Mouse (Mus musculus) hindbrain, embryonic 16.5 days (tissue): Measurements from ENCODE around the gene Ccdc102a. TPM values are rescaled to one million over a fixed set of nuclear protein-coding genes. Genes with fewer than 3 reads are reported as not detected.
"Not testable (repeated sequence)": the region's sequence is repeated elsewhere in the genome, so short reads cannot be mapped to it uniquely, and the experiment has no call there.

Source experiments
- ATAC-seq: fragments of 200-750 bp; cut with Nextera tagmentation; 2 replicates; pipeline ENCODE4 v1.8.0; 2017; ENCODE audit warnings: moderate TSS enrichment, moderate library complexity
- H3K27ac ChIP-seq: fragments of 300-500 bp; sonication (generic); 2 replicates; pipeline ENCODE4 v1.5.1; 2014; ENCODE audit warnings: low read depth, mild to moderate bottlenecking, control low read depth, low read length, moderate library complexity
- H3K27me3 ChIP-seq: fragments of 300-500 bp; sonication (generic); replicated peaks from 2 replicates; pipeline ENCODE4 v1.6.1; 2014; ENCODE audit warnings: low read length; ENCODE audit not compliant: control insufficient read depth, insufficient read depth
- H3K36me3 ChIP-seq: fragments of 300-500 bp; sonication (generic); 2 replicates; pipeline ENCODE4 v1.6.1; 2014; ENCODE audit warnings: mild to moderate bottlenecking, low read length, moderate library complexity, mixed read lengths; ENCODE audit not compliant: control insufficient read depth, insufficient read depth
- H3K4me1 ChIP-seq: fragments of 300-500 bp; sonication (generic); 2 replicates; pipeline ENCODE4 v1.6.1; 2014; ENCODE audit warnings: low read depth, low read length; ENCODE audit not compliant: control insufficient read depth, insufficient read depth
- H3K4me2 ChIP-seq: fragments of 300-500 bp; sonication (generic); 2 replicates; pipeline ENCODE4 v1.6.1; 2014; ENCODE audit warnings: mild to moderate bottlenecking, low read length, control low read depth, moderate library complexity
- H3K4me3 ChIP-seq: fragments of 300-500 bp; sonication (generic); 2 replicates; pipeline ENCODE4 v1.5.1; 2014; ENCODE audit warnings: mild to moderate bottlenecking, low read length, control low read depth, moderate library complexity
- H3K9ac ChIP-seq: fragments of 300-500 bp; sonication (generic); 2 replicates; pipeline ENCODE4 v1.6.1; 2014; ENCODE audit warnings: low read depth, mild to moderate bottlenecking, control low read depth, low read length, moderate library complexity
- H3K9me3 ChIP-seq: fragments of 300-500 bp; sonication (generic); 2 replicates; pipeline ENCODE4 v1.6.1; 2014; ENCODE audit warnings: mild to moderate bottlenecking, low read length, moderate library complexity; ENCODE audit not compliant: control insufficient read depth
- WGBS: fragments of 180-500 bp; shearing (Covaris S2); extraction: QIAGEN DNeasy Blood & Tissue Kit; methylation state at CpG from one replicate; pipeline ENCODE4 v1.1.7; 2014; 5-methylcytosine and 5-hydroxymethylcytosine counted together
- polyA plus RNA-seq: library from polyadenylated mRNA; unstranded; fragments of >200 nt; fragmentation: Nextera tagmentation; extraction: Ambion mirVana; gene quantifications from 2 replicates; pipeline ENCODE4 v1.2.1, GENCODE M21; 2015

Gene Ccdc102a
- polyA plus RNA-seq, 1 experiment from 2014 or later = 5.7 TPM

GRCm38 (mm10) chr8:94863897-94864673 lies 53.8 kb downstream of the Ccdc102a start:
- 73% methylated on average over 10 of the region's 10 CpGs for WGBS
- Histone ChIP-seq H3K27me3 (no peaks in the 10 kb centered on the region), H3K27ac (no peak overlapping the region), H3K36me3 (peaks cover 45% of the 10 kb centered on the region), H3K4me3 (no peak overlapping the region), H3K9ac (no peak overlapping the region), H3K4me1 (peaks cover 19% of the 10 kb centered on the region), H3K9me3 (no peaks in the 10 kb centered on the region), H3K4me2 (no peak overlapping the region)
- no peak for ATAC-seq

DNA sequence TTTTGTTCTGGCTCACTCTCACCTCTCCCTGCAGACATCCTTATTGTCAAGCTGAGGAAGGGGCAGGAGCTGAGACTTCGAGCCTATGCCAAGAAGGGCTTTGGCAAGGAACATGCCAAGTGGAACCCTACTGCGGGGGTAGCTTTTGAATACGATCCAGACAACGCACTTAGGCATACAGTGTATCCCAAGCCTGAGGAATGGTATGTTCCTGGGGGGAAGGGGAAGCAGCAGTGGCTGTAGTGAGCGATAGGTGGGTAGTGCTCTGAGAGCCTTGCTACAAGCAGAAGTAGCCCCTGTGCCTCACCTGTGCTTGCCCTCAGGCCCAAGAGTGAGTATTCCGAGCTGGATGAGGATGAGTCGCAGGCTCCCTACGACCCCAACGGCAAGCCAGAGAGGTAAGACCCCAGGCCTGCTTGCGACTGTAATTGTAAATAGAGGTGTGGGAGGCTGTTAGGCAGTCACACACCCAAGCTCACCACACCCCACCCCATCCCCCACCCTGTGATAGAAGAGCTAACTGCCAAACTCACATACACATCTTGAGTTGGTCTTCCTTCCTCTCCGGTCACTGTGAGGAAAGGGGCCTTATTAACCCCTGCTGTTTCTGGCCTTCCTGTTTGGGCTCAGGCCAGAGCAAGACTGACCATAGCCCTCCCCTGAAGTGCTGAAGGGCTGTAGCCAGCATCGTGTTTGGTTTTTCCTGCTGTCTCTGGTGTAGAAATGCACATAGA lies 55.2 kb downstream of the Ccdc102a start:
- no peak for ATAC-seq
- Histone ChIP-seq H3K27me3 (no peaks in the 10 kb centered on the region), H3K9ac (no peak overlapping the region), H3K36me3 (peaks cover 45% of the 10 kb centered on the region), H3K4me2 (no peak overlapping the region), H3K27ac (no peak overlapping the region), H3K4me3 (no peak overlapping the region), H3K4me1 (peaks cover 16% of the 10 kb centered on the region), H3K9me3 (no peaks in the 10 kb centered on the region)
- 88% methylated on average over 12 of the region's 12 CpGs for WGBS

DNA sequence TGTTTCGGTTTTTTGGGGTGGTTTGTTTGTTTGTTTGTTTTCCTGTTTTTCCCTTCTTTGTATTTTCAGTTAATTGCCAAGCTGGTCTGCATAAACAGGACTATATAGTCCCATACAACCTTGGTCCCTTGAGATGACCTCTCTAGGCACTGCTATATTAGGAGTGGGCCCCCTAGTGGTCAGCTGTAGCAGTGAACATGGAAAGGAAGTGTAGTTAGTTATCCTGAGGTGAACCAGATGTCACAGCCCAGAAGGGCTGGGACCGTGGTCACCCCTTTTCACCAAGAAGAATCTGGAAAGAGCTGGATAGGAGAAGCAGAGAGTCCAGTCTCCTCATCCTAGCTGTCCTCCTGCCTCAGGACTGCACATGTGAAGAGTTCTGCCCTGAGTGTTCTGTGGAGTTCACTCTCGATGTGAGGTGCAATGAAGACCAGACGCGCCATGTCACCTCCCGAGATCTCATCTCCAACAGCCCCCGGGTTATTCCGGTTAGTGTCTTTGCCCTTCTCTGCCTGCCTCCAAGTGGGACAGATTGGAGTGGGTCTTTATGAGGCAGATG lies 56.5 kb downstream of the Ccdc102a start:
- peaks cover 37% of the 10 kb centered on the region for H3K36me3 ChIP-seq

GRCm38 (mm10) chr8:94857346-94858173 lies 60.3 kb downstream of the Ccdc102a start, which contains the start of gene Polr2c:
Gene Polr2c, plus strand, starts transcription at chr8:94857450.
- Histone ChIP-seq H3K27me3 (no peaks in the 10 kb centered on the region), H3K27ac (peak within 1 kb of the TSS; percentile 83), H3K9me3 (no peaks in the 10 kb centered on the region), H3K36me3 (peaks cover 22% of the 10 kb centered on the region), H3K9ac (peak within 1 kb of the TSS; percentile 91), H3K4me1 (peaks cover 16% of the 10 kb centered on the region), H3K4me3 (peak within 1 kb of the TSS; percentile 95), H3K4me2 (peak within 1 kb of the TSS; percentile 80)
- ATAC-seq = peak; percentile 84
- WGBS = under 1% methylated on average over 68 of the region's 68 CpGs

More for the DNA sequence above, 56.5 kb downstream of the Ccdc102a start:
- Histone ChIP-seq H3K4me3 (no peak overlapping the region), H3K9me3 (no peaks in the 10 kb centered on the region), H3K27ac (no peak overlapping the region), H3K4me2 (no peak overlapping the region), H3K9ac (no peak overlapping the region), H3K27me3 (no peaks in the 10 kb centered on the region), H3K4me1 (peaks cover 16% of the 10 kb centered on the region)
- no peak for ATAC-seq
- 75% methylated on average over 8 of the region's 8 CpGs for WGBS

DNA sequence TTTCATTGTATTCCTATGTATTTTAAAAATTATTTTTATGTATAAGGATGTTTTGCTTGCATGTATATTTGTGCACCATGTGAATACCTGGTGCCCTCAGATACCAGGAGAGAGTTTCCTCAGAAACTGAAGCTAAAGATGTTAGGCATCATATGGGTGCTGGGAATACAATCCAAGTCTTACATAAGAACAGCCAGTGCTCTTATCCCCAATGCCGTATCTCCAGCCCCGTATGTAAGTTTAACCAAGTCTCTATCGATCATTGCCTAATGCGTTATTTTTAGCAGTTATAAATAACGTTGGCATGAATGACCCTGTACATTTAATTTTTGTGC lies 60.9 kb downstream of the Ccdc102a start:
- peaks cover 16% of the 10 kb centered on the region for H3K4me1 ChIP-seq
- peak overlapping the region; percentile 31 for H3K4me2 ChIP-seq
- no peaks in the 10 kb centered on the region for H3K27me3 ChIP-seq
- peaks cover 22% of the 10 kb centered on the region for H3K36me3 ChIP-seq
- H3K27ac ChIP-seq = no peak overlapping the region
- ATAC-seq = no peak
- H3K4me3 ChIP-seq = no peak overlapping the region; the same call in 1 of the 2 replicates
- WGBS = 30% methylated on average over 5 of the region's 5 CpGs
- H3K9me3 ChIP-seq = no peaks in the 10 kb centered on the region
- no peak overlapping the region for H3K9ac ChIP-seq

- not testable (repeated sequence) for ATAC-seq, H3K9me3 ChIP-seq, H3K27me3 ChIP-seq, H3K27ac ChIP-seq, H3K4me2 ChIP-seq, H3K4me3 ChIP-seq, H3K9ac ChIP-seq
- WGBS = 90% methylated on average over 11 of the region's 11 CpGs
- peaks cover 34% of the 10 kb centered on the region for H3K36me3 ChIP-seq
- peaks cover 16% of the 10 kb centered on the region for H3K4me1 ChIP-seq
These were observed 63.1 kb downstream of the Ccdc102a start for GRCm38 (mm10) chr8:94854761-94855160.

Other genes with a start within 250 kb of the Ccdc102a start
- 3.5 and 8.1 TPM in 2 replicates for gene Pllp, start 221.8 kb downstream of the Ccdc102a start, polyA plus RNA-seq
- not detected in 2 replicates for gene Ccl22, start 172.5 kb downstream of the Ccdc102a start, polyA plus RNA-seq
- 61.2 and 62.0 TPM in 2 replicates for gene Cx3cl1, start 146.1 kb downstream of the Ccdc102a start, polyA plus RNA-seq
- 0.79 and 0.80 TPM in 2 replicates for gene Ccl17, start 107.6 kb downstream of the Ccdc102a start, polyA plus RNA-seq
- 67.7 and 69.8 TPM in 2 replicates for gene Coq9, start 79.8 kb downstream of the Ccdc102a start, polyA plus RNA-seq
- 190 and 191 TPM in 2 replicates for gene Ciapin1, start 79.7 kb downstream of the Ccdc102a start, polyA plus RNA-seq
- 109 and 119 TPM in 2 replicates for gene Polr2c, start 60.6 kb downstream of the Ccdc102a start, polyA plus RNA-seq
- gene Dok4, start 41.8 kb downstream of the Ccdc102a start, polyA plus RNA-seq = 91.1 and 95.5 TPM in 2 replicates
- gene Adgrg5, start 5.6 kb upstream of the Ccdc102a start, polyA plus RNA-seq = 0.05 and 0.09 TPM in 2 replicates
- 112 and 135 TPM in 2 replicates for gene Adgrg1, start 56.7 kb upstream of the Ccdc102a start, polyA plus RNA-seq
- 1.2 and 1.3 TPM in 2 replicates for gene Adgrg3, start 99.6 kb upstream of the Ccdc102a start, polyA plus RNA-seq
- gene Drc7, start 137.0 kb upstream of the Ccdc102a start, polyA plus RNA-seq = 3.1 and 3.2 TPM in 2 replicates
- 47.0 and 48.4 TPM in 2 replicates for gene Katnb1, start 163.1 kb upstream of the Ccdc102a start, polyA plus RNA-seq